Mouse (Mus musculus) G1E-ER4 (cell line): ENCODE results near the gene Emid1. TPM values are rescaled to one million over a fixed set of nuclear protein-coding genes. Genes with fewer than 3 reads are reported as not detected.

Experiments used
- GATA1 ChIP-seq: IDR thresholded peaks from one replicate; pipeline ENCODE4 v1.8.0; 2012; ENCODE audit warnings: low read length, inconsistent platforms
- polyA plus RNA-seq: library from polyadenylated mRNA; stranded (reverse); fragments of >175 nt; gene quantifications from 2 replicates; pipeline ENCODE4 v1.2.3, GENCODE M21; 2012

The Emid1 gene
- polyA plus RNA-seq, 1 experiment, result not detected

DNA sequence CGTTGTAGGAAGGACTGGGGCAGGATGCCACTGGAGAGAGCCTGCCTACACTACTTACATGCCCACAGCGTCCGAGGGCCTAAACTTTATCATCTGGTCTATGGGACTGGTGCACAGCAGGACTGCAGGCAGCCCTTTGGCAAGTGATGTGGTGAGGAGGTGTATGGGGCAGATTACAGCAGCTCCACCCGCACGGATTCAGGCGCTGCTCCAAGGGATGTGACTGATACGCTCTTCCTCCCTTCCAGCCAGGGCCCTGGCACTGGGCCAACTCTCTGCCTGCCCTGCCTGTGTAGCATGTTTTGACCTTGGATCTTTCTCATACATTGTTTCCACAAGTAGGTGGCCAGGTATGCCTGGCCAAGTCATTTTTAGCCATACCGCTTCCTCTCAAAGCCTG is 11.4 kb downstream of the Emid1 start:
- TF ChIP-seq GATA1, result no peak

- TF ChIP-seq GATA1, result no peak
Measured at GRCm38 (mm10) chr11:5139372-5139771, 12.7 kb downstream of the Emid1 start.

DNA sequence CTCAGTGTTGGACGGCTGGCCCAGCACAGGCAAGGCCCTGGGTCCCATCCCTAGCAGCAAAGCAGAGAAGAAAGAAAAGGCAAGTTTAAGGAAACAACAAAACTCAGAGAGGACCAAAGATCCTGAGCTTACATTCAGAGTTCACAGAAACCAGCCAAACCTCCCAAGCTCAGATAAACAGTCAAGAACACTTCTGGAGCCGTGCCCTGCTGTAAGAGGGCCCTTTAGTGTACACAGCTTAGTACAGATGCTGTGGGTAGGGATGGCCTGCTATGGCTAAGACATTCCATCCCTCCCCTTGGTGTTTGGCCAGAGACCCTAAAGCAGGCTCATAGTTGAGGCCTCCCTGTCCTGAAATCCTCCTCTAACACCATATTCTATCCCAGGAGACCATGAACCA is 13.4 kb downstream of the Emid1 start:
- no peak for TF ChIP-seq GATA1

DNA sequence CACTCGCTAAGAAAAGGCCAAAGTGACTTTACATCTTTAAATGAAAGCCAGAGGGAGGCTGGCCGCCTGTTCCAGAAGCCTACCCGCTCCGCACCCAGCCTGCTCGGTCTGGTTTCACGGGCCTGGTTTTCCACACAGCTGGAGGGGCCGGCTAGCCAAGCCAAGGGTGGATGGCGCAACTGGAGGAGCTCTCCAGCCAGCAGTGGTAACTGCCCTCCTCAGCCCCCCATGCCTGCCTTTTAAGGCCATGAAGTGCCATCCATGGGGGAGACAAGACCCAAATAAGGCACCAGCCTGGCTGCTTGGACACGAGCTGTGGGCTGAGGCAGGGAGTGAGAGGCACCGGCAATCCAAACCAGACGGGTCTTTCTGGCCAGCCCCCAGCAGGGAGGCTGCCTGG is 16.1 kb downstream of the Emid1 start:
- no peak for TF ChIP-seq GATA1

DNA sequence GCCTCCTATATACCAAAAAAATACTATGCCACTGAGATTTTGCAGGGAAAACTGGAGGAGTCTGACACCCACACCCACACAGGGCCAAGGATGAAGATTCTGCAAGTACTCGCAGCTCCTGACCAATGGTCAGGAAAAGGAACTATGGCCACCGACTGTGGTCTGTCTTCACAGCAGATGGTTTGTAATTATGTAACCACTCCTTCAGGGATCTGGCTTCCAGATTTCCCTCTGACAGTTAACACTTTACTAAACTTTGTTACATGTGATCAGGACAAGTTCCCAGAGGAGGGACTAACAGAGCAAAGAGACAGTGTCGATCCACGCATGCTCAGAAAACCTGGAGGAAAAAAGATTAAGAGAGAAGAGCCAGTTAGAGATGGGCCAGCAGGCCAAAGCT is 19.3 kb downstream of the Emid1 start:
- no peak for TF ChIP-seq GATA1

DNA sequence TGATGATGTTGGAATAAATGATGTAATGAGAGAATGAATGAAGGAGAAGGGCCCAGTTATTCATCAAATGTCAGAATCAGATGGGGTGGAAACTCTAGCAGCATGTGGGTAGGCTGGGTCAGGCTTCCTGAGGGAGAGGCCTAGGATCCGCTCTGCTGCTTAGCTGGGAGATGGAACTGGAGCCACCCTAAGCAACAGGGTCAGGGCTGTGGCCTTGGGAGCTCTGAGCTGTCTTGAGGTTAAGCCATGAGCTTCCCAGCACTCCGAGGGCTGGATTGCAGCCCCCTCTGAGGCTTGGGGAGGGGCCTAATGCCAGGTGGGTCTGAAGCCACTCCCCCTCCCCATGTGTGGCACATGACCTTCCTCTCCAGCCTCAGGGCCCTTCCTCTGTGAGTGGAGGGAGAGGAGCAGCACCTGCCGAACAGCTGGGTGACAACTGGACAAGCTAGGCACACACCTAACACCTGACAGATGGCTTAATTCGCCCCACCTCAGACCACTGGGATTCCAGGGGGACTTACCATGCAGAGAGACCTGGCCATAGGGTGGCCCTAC is 21.9 kb downstream of the Emid1 start:
- TF ChIP-seq GATA1, result no peak

DNA sequence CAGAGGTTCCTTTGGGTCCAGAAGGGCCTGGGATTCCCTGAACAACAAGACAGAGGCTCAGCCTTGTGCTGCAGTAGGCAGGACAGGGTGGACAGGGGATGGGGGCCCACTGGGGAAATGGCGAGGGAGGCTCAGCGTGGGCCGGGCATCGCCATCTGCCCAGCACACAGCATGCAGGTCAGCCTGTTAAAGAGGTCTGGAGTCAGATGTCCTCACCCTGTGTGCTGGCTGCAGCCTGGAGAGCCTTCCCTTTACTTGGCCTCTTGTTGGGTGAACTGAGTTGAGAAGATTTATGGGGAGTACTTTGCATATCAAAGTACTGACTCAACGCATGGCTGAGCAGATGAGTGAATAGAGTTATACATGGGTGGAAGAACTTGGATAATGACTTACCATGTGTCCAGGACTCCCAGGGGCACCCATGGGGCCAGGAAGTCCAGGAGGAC is 23.0 kb downstream of the Emid1 start:
- TF ChIP-seq GATA1, result no peak

GRCm38 (mm10) chr11:5125713-5126112 is 26.3 kb downstream of the Emid1 start:
- TF ChIP-seq GATA1, result no peak

DNA sequence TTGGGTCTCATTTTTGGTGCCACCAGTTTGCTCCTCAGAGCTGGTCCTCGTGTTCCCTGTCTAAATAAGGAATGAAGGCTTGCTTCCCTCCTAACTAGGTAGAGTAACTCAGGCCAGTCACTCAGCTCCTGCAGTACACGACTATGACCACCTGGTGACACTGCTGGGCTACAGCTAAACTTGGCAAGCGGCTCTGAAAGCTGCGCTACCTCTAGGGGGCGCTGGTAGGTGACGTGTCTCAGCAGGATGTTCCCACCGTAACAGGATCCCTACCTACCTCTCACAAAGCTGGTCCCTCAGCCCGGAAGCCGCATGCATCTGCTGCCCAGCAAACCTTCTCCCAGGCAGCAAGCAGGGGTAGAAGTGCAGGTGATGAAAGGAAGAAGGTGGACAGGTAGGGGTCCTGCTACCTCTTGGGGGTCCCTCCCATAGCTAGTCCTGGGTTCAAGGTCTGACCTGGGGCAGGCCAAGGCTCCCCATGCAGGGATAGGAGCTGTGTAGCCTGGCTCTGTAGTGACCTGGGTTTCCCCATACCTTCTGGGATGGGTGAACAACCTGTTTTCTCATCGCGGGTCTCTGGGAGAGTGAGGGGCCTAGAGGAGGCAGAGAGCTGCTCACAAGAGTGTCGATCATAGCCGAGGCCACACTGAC is 37.0 kb downstream of the Emid1 start:
- no peak for TF ChIP-seq GATA1

- no peak for TF ChIP-seq GATA1
Measured at GRCm38 (mm10) chr11:5113645-5114044, 38.4 kb downstream of the Emid1 start.

DNA sequence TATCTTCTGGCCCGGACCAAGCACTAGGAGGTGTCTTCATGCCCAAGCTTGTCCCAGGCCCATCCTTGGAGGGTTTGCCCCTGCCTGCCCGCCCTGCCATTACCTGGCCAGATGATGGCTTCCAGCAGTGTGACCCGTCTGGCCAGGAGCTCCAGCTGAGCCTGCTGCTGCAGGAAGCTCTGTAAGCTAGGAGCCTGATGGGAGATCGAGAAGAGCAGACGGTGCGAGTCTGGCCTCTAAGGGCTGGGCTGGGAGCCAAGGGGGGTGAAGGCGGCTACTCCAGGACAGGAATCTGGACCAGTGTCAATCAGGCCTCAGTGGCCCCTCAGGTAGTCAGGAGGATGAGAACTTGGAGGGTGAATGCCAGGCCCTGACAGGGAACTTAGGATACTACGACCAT is 42.6 kb downstream of the Emid1 start:
- no peak for TF ChIP-seq GATA1

GRCm38 (mm10) chr11:5103986-5104509 is 48.0 kb downstream of the Emid1 start:
- no peak for TF ChIP-seq GATA1

GRCm38 (mm10) chr11:5102384-5102783 is 49.7 kb downstream of the Emid1 start:
- TF ChIP-seq GATA1, result peak; percentile 43

- no peak for TF ChIP-seq GATA1
Measured at GRCm38 (mm10) chr11:5101641-5102040, 50.4 kb downstream of the Emid1 start.

GRCm38 (mm10) chr11:5100801-5101200 is 51.3 kb downstream of the Emid1 start:
- TF ChIP-seq GATA1, result no peak

- no peak for TF ChIP-seq GATA1
Measured at GRCm38 (mm10) chr11:5100283-5100682, 51.8 kb downstream of the Emid1 start.

GRCm38 (mm10) chr11:5099576-5100183 is 52.4 kb downstream of the Emid1 start:
- TF ChIP-seq GATA1, result no peak
